Mouse (Mus musculus) natural killer cell, adult 2 months (primary cell): ENCODE measurements around the gene Fam57b.
"Not testable (repeated sequence)": the region's sequence is repeated elsewhere in the genome, so short reads cannot be mapped to it uniquely, and the experiment has no call there.

Source experiments
- DNase-seq, 2 experiments: peaks; one replicate each; pipeline ENCODE4 v3.0.0; 2022; ENCODE audit warnings: low spot score in 2 of 2

Gene Fam57b

DNA sequence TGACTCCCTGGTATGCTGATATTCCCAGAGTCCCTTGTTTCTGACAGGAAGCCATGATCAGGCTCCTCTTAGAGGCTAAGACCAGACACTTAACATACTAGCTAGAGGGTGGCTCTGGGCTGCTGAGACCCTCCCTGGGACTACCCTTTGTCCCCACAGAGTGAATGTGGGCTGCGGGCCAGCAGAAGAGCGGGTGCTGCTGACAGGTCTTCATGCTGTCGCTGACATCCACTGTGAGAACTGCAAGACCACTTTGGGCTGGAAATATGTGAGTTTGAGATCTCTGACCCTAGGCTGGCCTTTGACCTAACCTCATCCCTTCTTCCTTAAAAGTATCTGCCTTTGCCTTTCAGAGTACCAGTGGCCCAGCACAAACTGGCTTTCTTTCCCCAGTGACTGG is 19.3 kb upstream of the Fam57b start:
- DNase-seq = no peak

DNA sequence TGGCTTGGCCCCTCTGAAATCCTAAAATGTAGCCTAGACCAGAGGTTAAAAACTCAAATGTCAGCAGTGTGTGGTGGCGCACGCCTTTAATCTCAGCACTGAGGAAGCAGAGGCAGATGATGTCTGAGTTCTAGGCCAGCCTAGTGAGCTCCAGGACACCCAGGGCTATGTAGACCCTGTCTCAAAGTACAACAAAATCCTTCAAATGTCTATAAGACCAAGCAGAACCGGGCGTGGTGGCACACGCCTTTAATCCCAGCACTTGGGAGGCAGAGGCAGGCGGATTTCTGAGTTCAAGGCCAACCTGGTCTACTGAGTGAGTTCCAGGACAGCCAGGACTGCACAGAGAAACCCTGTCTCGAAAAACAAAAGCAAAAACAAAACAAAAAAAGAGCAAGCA is 18.4 kb upstream of the Fam57b start:
- DNase-seq = not testable (repeated sequence)

DNA sequence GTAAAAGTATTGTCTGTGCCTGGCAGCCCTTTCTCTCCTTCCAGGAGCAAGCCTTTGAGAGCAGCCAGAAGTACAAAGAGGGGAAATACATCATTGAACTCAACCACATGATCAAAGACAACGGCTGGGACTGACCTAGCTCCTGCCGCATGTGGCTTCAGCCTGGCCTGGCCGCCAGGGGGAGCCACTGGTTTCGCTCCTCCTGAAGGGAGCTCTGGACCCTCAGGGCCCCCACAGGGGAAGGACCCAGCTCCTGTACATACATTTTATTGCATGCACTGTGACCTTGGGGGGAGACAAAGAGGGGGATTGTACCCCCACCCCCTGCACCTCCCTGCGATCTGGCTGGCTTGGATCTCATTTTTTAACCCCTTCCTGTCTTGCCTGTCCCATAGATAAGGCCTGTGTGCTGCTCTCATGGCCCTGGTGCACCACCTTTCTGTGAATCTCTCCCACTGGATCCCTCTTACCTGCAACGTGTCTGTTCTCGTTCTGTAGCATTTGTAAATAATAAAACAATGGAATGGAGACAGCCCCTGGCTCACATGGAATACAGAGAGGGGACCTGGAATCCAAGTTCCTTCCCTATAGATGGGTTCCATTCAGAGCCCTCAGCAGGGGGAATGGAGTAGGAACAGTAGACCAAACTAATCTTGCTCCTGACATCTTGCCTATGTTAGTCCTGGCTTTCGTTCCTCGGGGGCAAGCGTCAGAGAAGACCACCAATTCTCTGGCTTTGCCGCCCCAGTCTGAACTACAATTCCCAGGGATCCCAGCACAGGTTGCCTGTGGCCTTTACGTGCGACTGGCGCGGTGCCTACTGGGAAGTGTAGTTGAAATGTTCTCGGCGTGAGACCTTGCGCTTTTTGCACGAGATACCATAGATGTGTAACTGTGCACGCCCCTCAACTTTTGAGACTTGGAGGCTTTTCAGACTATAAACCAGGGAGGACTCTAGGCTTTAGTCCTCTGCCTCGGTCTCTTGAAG is 17.2 kb upstream of the Fam57b start:
- DNase-seq = peak; percentile 81 to 86

DNA sequence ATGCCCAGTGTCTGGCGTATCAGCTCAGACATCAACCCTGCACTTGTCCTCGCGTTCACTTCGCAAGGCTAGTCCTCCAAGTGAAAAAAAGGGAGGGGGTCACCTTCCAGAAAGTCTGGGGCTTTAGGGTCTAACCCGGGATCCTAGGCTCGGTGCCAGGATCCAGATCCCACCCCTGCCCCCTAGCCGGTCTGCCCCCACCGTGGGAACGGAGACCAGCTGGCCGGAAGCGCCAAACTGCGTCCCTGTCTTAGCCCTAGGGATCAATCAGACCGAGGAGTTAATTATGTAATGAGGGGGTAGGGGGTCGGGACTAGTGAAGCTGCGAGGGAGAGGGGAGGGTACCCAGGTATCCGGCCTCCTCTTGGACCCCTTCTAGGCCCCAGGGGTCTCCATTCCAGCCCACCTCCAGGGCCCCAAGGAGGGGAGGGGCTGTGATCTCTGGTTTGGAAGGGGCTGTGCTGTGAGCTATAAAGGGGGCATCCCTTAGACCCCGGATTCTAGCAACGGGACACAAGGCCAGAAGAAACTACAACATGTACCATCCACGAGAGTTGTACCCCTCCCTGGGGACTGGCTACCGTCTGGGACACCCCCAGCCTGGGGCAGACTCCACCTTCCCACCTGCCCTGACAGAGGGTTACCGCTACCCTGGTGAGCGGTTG is 16.4 kb upstream of the Fam57b start, which contains the start of gene Tbx6:
TSS of gene Tbx6 (plus strand) at position 513 of the 665 bp plus-strand sequence.
- DNase-seq = no peak

DNA sequence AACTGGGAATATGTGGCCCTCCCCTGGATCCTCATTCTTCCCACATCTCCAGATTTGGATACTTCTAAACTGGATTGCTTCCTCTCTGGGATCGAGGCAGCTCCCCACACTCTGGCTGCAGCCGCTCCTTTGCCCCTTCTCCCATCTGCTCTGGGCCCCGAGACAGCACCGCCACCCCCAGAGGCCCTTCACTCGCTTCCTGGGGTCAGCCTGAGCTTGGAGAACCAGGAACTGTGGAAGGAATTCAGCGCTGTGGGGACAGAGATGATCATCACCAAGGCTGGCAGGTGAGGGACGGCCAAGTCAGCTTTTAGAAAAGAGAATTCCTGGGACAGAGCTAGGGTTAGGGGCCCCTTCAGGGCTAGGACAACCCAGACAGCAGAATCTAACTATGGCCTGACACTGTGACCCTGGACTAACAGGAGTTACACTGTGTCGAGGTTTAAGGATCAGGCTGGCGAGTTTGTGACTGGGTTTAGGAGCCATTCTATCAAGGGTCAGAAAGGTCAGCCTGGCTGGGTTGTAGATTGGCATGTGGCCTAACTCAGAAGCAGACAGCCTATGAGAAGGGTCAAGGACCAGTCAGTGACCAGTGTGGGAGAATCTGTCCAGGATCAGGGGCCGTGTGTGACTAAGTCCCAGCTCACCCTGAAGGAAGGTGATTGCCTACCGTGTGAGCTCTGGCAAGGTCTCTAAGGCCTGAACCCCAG is 15.7 kb upstream of the Fam57b start:
- DNase-seq = no peak

DNA sequence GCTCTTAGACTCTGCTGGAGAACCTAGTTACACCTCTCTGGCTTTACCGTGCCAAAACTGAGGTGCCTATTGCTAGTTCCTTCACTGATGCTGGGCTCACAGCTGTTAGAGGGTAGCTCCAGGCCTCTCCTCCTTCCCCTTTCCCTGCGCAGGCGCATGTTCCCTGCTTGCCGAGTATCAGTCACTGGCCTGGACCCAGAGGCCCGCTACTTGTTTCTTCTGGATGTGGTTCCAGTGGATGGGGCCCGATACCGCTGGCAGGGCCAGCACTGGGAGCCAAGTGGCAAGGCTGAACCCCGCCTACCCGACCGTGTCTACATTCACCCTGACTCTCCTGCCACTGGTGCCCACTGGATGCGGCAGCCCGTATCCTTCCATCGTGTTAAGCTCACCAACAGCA is 14.8 kb upstream of the Fam57b start:
- DNase-seq = no peak

DNA sequence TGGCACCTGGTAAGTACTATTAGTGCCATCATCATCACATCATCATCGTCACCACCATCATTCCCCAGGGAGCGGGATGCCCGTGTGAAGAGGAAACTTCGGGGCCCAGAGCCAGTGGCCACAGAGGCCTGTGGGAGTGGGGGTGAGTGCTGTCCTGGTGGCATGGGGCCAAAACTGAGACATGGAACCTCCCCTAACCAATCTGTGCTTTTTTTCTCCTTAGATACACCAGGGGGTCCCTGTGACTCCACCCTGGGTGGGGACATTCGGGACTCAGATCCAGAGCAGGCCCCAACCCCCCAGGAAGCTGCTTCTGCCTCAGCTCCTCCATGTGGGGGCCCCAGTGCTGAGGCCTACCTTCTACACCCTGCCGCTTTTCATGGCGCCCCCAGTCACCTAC is 13.0 kb upstream of the Fam57b start:
- DNase-seq = no peak

DNA sequence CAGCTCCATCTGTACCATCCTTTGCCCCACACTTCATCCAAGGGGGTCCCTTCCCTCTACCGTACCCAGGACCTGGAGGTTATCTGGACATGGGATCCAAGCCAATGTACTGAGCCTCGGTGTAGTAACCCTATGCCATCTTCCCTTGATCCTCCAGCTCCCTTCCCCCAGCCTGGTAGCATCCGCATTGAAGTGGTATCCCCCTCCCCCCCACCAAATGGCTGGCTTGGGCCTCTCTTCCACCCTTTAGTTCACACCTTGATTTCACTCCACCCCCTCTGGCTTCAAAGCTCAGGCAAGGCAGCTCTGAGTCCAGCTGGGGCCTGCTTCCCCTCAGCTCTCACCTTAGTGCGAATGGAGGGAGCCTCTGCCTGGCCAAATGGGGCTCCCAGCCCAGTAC is 12.4 kb upstream of the Fam57b start:
- no peak for DNase-seq

DNA sequence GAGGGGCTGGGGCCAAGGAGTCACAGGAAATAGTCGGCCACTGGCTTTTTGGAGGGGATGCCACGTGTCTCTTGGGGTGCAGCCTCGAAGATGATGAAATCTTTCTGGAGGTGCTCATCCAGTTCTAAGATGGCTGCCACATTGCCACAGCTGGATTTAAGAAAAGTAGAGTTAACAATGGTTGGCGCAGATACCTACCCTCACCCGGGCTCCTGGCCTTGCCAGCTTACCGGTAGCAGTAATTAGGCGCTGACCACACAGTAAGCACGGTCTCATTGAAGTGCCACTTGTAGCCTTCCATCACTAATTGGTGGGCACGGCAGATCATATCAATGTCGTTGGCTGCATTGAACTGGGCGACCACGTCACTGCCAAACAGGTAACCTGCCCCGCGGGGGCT is 11.3 kb upstream of the Fam57b start:
- no peak for DNase-seq

DNA sequence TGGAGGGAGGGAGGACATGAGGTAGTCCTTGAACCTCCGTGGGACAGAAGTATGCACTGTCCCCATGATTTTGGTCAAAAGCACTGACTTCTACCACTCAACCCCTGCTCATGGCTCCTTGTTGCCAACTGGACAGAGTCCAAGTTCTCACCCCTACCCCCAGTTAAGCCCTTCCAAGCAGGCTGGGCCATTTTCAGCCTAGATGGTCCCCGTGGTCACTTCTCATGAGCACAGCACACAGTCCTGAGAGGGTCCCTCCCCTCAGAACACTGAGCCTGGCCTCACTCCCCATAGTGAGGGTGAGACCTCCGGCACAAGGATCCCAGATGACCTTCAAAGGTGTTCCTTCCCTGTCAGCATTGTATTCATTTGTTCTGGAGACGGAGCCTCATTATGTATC is 8.3 kb upstream of the Fam57b start:
- no peak for DNase-seq

DNA sequence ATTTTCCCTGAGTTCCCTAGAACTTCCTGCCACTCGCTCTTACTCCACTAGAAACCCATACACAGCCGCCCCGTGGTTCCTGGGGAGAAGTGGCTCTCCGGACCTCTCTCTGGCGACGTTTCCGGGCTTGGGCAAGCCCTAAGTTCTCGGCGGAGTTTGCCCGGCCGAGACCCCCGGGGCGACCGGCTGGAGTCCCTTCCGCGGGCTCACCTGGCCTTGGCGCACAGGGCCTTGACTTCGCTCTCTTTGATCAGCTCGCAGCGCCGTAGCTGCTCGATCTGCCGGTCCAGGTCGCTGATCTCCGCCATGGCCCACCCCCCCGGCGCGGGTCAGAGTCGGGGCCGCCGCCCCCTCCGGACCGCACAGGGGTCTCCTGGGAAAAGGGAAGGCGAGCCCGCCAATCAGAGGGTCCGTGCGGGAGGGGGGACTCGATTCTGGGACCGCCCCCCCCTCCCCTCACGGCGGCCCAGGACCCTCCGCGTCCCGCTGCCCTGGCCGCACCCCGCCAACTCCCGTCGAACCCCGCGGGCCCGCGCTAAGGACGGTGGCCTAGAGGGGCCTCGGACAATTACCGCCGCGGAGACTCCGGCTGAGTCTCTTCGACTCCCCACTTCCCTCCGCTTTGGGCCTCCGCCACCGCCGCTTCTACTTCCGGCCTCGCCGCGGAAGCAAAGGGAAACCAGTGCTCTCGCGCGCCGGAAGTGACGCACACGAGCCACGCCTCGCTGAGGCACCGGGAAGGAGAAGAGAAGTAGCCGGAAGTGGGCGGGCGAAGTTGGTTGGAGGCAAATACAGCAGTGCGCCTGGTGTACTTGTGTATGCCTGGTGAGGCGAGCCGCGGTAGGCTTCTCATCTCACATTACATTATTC is 5.4 kb upstream of the Fam57b start, which contains the start of gene Ppp4c:
TSS of gene Ppp4c (minus strand) at position 646 of the 870 bp plus-strand sequence.
- peak; percentile 95 to 97 for DNase-seq

DNA sequence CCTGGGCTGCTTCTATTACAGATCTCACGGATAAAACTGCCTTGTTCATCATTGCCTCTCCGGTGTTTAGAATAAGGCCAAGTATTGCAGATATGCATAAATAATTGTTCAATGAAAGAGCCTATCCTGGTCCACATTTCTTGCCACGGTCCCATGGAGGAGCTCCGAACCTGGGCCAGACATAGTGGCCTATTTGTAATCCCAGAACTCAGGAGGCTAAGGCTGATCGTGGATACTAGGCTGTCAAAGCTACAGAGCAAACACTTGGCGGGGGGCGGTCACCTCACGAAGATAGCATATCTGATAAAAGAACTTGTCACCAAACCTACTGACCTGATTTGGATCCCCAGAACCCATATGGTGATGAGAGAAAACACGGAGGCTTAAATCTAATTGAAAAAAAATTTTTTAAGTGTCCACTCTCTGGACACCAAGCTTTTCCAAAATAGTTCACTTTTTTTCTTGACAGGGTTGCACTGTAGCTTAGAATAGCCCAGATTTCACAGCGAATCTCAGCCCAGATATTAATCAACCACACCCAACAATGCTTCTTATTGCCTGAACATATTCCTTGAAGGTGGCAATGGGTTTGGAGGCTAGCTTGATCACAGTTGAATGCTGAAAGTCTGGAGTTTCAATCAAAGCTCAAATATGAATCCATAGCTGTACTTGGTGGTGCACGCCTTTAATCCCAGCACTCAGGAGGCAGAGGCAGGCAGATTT is 4.6 kb upstream of the Fam57b start:
- no peak for DNase-seq

DNA sequence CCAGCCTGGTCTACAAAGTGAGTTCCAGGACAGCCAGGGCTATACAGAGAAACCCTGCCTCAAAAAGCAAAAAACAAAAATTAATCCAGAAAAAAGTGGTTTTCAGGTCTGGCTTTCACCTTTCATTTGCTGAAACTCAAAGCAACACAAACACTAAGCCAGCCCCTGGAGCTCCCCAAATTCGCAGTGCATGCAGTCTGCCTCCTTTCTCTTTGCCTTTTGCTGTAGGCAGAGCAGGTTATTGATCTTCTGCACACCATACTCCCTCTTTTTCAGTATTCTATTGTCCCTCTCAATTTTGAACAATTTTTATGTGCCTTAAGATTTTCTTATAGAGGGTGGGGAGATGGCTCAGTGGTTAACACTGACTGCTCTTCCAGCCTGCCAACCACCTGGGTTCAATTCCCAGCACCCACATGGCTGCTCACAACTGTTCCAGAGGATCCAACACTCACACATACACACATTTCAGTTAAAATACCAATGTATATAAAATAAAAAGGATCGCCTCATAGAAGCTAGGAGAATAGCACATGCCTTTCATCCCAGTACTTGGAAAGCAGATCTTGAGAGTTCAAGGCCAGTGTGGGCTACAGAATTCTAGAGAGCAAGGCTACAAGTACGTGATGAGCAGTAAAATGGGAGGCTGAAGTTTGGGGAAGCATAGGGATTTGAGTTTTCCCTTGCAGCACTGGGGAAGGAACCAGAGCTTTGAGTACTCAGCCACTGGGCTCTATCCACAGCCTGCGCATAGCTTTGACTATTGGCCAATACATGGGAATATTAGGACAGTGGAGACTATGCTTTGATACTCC is 3.8 kb upstream of the Fam57b start:
- DNase-seq = no peak

DNA sequence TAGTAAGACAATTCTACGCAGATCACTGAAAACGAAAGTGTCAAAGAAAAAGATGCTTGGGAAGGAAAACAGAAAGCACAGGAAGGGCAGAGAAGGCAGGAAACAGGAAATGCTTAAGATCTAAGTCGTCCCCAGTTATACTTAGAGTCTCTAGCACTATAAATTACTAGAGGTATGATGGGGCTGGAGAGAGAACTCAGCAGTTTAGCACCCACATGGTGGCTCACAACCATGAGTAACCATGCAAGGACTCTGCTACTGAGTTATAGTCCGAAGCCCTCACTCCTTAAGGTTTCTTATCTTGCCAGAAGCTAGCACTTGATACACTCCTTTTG is 3.2 kb upstream of the Fam57b start:
- no peak for DNase-seq

DNA sequence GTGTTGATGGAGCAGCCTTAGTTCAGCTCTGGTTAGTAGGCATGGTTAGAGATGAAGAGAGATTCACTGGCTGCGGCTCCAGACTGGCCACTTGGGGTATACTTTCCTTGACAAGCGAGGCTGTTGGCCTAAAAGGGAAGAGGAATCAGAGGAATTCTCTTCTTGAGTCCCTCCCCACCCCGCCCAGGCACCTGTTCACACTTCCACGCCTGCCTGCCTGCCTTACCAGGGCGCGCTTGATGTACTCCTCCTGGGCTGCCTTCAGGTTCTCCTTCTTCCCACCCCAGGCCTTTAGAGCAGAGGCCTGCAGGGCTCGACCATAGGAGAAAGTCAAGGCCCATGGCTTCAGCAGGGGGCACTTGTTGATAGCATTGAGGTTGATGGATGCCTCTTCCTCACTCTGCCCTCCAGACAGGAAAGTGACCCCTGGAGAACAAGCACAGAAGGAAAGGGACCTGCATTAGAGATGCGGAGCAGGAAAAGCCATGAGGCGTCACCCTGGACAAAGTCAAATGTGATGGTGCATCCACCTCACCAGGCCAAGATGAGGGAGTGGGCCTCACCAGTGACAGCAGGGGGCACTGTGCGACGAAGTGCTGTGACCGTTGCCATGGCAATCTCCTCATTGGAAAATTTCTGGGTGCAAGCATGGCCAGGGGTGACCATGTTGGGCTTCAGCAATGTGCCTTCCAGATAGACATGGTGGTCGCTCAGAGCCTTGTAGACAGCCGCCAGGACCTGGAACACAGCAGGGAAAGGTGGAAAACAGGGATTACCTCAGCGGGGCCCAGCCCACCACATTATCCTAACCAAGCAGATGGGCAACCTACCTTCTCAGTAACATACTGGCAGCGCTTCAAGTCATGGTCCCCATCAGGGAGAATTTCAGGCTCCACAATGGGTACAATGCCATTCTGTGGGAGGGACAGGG is 1.8 kb upstream of the Fam57b start:
- DNase-seq = no peak

DNA sequence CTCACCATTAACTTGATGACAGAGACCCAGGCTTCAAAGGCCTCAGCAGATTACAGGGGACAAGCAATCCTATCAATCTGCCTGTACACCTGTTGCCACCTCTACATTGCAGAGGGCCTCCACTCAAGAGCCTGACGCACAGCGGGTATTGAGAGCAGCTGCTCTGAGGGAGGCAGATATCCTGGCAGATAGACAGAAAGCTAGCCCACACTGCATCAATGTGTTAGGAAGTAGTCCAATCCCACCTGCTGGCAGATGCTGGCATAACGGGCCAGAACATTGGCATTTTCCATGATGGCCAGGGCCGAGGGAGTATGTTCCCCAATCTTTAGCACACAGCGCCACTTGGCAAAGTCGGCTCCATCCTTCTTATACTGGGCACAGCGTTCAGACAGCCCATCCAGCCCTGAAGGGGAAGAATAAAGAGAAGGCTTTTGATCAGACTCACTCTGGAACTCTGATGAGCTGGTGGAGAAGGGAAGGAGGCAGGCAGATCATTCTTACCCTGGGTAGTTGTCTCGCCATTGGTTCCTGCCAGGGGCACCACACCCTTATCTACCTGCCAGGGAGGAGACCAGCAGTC is 1.0 kb upstream of the Fam57b start:
- DNase-seq = peak; percentile 32 to 53

DNA sequence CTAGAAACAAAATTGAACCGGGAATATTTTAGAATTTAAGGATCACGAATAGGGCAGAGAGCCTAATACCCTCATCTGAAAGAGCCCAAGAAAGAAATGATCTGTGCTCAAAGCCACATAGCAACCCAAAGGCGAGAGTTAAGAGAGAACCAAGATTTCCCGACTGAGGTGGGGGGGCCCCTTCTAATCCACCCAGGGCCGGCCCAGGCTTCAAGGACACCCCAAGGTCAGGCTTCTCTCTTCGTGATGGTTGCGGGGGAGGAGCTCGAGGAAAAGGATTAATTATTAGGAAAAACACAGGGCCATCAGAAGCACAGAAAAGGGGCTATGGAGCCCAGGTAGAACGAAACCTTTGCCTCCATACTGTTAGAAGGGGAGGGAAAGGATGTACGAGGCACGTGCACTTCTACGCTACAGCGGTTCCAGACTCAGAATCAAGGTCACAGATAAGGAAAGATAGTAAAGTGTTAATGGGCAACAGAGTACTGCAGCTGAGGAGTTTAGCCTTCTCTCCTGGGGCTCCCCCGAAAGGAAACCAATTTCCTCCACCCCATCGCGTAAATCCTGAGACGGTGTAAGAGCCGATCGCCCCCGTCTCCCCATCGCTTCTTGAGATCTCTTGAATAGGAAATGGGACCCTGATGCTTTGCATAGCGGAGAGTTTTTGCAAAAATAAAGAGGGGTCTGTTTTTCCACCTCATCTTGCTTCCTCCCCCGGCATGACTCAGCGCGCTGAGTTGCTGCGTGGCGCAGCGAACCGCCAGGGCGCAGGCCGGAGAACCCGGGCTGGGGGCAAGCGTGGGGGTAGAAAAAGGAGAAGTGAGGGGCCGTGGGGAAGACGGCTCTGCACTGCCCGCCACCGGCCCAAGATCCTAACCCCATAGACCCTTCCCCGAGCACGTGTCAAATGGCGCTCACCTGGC is 920 bp downstream of the Fam57b start:
- DNase-seq = peak in 1 of 2 experiments; percentile 24
